Mouse (Mus musculus) thymus, postnatal 36 days (tissue): ENCODE results near the gene Plac8.

Experiments used
- DNase-seq, 2 experiments: peaks; one replicate each; pipeline ENCODE4 v3.0.0; 2022; ENCODE audit warnings: mixed read lengths in 2 of 2

Gene Plac8

DNA sequence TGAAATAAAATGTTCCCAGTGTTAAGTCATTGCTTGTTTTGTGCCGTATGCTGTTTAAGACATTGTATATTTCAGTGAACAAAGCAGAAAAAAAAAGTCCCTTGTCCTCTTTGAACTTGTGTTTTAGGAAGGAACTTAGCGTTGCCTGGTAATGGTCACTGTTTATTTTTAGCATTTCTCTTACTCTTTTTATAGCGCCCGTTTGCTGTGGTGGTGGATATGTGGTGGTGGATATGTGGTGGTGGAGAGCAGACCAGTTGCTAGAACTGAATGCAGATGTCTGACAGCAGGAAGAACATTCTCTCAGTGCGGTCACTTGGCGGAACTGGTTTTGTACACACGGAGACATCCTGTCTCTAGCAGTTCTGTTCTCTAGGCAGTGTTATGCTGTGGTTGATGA is 45.9 kb downstream of the Plac8 start:
- peak; percentile 47 to 51 for DNase-seq

DNA sequence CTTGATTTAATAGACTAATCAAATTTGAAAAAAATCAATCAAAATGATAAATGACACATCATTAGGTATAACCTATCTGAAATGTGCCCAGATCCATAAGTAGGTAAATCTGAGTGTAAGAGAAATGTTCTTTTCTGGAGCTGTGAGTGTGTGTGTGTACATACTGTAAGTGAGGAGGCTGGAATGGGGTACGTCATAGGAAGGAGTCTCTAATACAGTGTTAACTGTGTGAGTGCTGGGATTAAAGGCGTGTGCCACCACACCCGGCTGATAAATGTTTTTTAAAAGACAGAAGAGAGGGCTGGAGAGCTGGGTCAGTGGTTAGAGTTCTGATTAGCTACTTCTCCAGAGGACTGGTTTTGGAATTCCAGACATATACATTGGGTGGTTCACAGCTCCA is 46.4 kb downstream of the Plac8 start:
- DNase-seq = no peak

DNA sequence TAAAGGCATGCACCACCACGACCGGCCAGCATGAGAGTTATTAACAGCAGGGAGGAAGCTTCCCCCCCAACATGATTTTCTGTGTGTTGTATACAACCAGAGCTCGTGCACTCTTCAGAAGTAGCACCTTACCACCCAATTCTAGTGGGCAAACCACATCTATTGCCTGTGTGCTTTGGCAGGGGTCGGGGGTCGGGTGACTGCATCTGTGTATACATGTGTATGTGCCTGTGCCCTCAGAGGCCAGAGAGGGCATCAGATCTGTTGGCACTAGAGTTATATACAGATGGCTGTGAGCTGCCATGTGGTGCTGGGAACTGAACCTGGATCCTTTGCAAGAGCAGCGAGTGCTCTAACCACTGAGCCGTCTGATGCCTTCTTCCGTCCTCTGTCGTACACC is 47.1 kb downstream of the Plac8 start:
- DNase-seq = no peak

- DNase-seq = no peak
Observed at GRCm38 (mm10) chr5:100523331-100523730, 48.7 kb downstream of the Plac8 start.

DNA sequence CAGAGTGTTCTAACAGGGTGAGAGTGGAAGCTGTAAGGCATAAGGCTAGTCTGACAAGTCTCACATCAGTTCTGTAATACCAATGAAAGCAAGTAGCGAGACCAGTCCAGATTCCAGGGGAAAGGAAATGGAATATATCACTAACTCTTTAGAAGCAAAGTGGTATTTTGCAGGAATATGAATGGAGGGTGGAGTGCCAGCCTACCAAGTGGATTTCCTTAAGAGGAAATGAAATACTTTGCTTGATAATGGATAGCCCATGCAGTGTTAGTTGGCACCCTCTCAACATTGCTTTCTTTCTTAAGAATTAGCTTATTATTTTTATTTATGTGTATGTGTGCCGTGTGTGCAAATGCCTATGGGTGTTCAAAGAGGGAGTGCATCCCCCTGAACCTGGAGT is 51.8 kb downstream of the Plac8 start:
- DNase-seq = no peak

DNA sequence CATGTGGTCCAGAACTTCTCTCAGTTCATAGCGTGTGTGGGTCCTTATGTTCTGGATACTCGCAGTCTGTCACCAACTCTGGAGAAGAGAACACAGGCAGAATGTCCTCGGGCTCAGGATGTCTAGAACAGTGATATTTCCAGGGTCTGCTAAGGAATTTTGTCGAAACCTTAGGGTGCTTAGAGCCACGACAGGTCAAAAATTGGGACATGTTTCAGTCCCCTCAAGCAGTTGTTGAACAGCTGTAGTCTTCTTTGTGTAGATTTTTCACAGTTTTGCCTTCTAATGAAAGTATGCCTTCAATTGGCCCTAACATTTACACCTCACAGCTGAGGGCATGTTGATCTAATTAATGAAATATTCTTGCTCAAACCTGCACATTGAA is 53.0 kb downstream of the Plac8 start:
- DNase-seq = no peak

DNA sequence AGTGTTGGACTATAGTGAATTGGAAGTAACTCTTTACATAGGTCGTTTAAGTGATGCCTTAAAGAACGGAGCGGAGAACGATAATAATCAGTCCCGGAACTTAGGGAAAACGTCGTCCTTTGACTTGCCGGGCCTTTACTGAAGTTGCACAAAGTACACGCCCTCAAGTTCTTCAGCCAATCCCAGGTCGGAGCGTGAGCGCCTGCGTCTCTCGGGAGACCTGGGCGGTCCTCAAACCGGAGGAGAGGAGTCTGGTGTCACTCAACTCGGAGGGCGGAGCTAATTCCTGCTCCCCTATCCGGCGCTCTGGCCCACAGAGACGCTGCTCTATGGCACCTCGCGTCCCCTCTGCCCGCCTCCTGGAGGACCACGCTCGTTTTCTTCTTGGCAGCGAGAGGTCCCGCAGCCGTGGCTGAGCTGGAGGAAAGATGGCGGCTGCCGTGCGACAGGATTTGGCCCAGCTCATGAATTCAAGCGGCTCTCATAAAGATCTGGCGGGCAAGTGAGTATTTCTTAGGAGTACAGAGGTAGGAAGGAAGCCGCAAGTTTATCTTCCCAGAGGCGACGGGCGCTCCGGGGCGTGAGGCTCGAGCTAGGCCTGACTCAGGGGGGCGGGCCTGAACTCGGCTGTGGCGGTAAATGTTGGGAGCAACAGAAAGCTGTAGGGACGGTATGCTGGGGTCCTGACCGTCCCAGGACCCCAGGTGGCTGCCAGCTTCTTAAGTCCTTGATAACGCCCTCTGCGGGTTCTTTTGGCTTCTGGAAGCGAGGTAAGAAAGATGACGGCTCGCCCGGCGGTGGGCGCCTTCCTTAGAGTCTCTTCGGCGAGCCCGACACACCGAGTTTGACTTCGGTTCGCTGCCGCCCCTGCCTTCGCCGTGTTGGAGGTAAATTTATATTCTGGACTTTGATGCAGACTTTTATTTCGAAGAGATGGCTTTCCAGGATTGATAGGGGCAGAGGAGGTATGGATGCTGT is 53.7 kb downstream of the Plac8 start, which contains the start of gene Cops4:
Gene Cops4 (plus strand): TSS at position 261 of the 978 bp plus-strand sequence.
- DNase-seq = peak; percentile 96 to 98

DNA sequence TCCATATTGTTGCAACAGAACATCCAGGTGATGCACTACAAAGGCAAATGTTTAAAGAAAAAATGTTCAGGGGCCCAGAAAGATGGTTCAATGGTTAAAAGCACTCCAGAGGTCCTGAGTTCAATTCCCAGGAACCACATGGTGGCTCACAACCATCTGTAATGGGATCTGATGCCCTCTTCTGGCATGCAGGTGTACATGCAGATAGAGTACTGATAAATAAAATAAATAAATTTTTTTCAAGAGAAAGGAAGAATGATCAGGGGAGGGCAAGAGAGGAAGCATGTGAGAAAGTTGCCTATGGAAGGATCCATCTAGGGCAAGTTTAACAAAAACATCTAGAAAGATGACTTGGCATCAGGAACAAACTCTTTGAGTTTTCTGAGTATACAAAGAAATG is 59.5 kb downstream of the Plac8 start:
- no peak for DNase-seq

DNA sequence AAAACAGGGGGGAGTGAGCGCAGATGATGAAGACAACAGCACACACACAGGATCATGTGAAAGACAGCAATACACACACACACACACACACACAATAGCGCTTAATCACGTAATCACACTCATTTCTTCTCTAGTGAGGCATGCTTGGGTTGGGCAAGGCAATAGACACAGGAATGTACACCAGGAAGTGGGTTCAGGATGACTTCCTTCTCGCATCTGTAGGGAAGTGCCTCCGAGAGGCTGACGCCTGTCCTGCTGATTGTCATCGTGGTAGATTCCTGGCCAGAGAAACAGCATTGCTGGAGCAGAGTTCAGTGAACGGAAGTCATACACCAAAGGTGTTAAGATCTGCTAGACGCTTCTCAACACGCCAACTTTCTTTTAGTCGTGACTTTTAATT is 62.8 kb downstream of the Plac8 start:
- DNase-seq = no peak
